10 mouse cellular contexts compared by ENCODE assay signal in genomic region chr8:78340689-78341529, GRCm38 (mm10).
DNase-seq lines count a peak whose midpoint lies in the region; ATAC-seq and TF ChIP-seq lines count a peak whose summit lies in the region.
"Had no signal": no experiment of that assay in that cellular context is flagged by ENCODE, and none has a peak within 500 bp of the region (broad histone marks: within the 10 kb centered on the region; RNA-seq: fewer than 3 reads in every experiment).

No protein-coding gene starts in this region.

- H3ac ChIP-seq in myocyte (ENCODE audit: control insufficient read depth, insufficient read length): no peak overlapping the region

- no peaks in the 10 kb centered on the region for H3K79me2 ChIP-seq in myocyte (ENCODE audit: control insufficient read depth, insufficient read depth)

- H3K27ac ChIP-seq in lung, embryonic 14.5 days (ENCODE audit: low read depth): no peak overlapping the region
- H3K27ac ChIP-seq: heart, adult 2 months had no signal

- no peaks in the 10 kb centered on the region for H3K36me3 ChIP-seq in lung, embryonic 14.5 days (ENCODE audit: insufficient read depth)
- no peaks in the 10 kb centered on the region for H3K36me3 ChIP-seq in myocyte (ENCODE audit: control insufficient read depth, insufficient read depth)

- H3K27me3 ChIP-seq in lung, embryonic 14.5 days (ENCODE audit: insufficient read depth, low read length): 0 out of 2 replicates have a peak, but pooled peaks cover 1% of the 10 kb centered on the region
- no peaks in the 10 kb centered on the region for H3K27me3 ChIP-seq in myocyte (ENCODE audit: control insufficient read depth, insufficient read depth, insufficient read length)

- 68% methylated on average over 11 of the region's 11 CpGs for WGBS in lung, embryonic 14.5 days
- 60% methylated on average over 11 of the region's 11 CpGs for WGBS in lung, adult 2 months

- no peak overlapping the region for H3K4me3 ChIP-seq in lung, embryonic 14.5 days (ENCODE audit: low read depth, low read length)
- no peak overlapping the region for H3K4me3 ChIP-seq in lung, adult 2 months (replicated peaks; ENCODE audit: extremely low read depth, low read depth, low read length)
- H3K4me3 ChIP-seq in myocyte: no peak overlapping the region
- H3K4me3 ChIP-seq: heart, adult 2 months had no signal

- H3K4me2 ChIP-seq in lung, embryonic 14.5 days: no peak overlapping the region
- H3K4me2 ChIP-seq in myocyte (ENCODE audit: low read depth): peak overlapping the region; percentile 45

- no peaks in the 10 kb centered on the region for H3K4me1 ChIP-seq in lung, embryonic 14.5 days (ENCODE audit: insufficient read depth)
- H3K4me1 ChIP-seq in lung, adult 2 months (ENCODE audit: control insufficient read depth, insufficient read depth, low read length): no peaks in the 10 kb centered on the region

- H3K9me3 ChIP-seq in lung, embryonic 14.5 days (ENCODE audit: low read depth, low read length): no peaks in the 10 kb centered on the region

- TF ChIP-seq POLR2A in lung, adult 2 months (IDR thresholded peaks at IDR 0.05; ENCODE audit: borderline replicate concordance, extremely low read depth, low read depth, low read length): no peak
- TF ChIP-seq POLR2A in myocyte (IDR thresholded peaks at IDR 0.05; ENCODE audit: insufficient read length, low read depth): no peak

- no peak overlapping the region for H3K9ac ChIP-seq in lung, embryonic 14.5 days

- TF ChIP-seq CTCF in lung, embryonic 14.5 days (IDR thresholded peaks at IDR 0.05; ENCODE audit: low read depth): no peak
- TF ChIP-seq CTCF in lung, adult 2 months (IDR thresholded peaks at IDR 0.05; ENCODE audit: insufficient read depth, low read length): no peak

- no peak for ATAC-seq in lung, embryonic 14.5 days (ENCODE audit: insufficient read depth)

- DNase-seq in adrenal gland, postnatal 14 days: peak; percentile 24
- DNase-seq in adrenal gland, adult 8-10 months: no peak
- peak; percentile 13 for DNase-seq in lung, embryonic 14.5 days
- DNase-seq in lung, adult 2 months: no peak
- peak; percentile 31 to 32 for DNase-seq in layer of hippocampus, adult 8-10 months (ENCODE audit: low spot score in 2 of 2)
- no peak for DNase-seq in embryo, embryonic 11 days
- DNase-seq in thymus, postnatal 25 days: no peak
- DNase-seq: kidney, postnatal 25 days had no signal

TF ChIP-seq in myocyte, 11 proteins besides CTCF, POLR2A, EP300 and RAD21:
- TF ChIP-seq USF1 (IDR thresholded peaks at IDR 0.05; ENCODE audit: low read depth) (no peak), POLR2AphosphoS2 (IDR thresholded peaks at IDR 0.05; ENCODE audit: insufficient read length, low read depth) (no peak), TCF3 (IDR thresholded peaks at IDR 0.05; ENCODE audit: insufficient read length, low read depth) (no peak), REST (IDR thresholded peaks at IDR 0.05; ENCODE audit: insufficient read depth, insufficient read length) (no peak), MYOG (IDR thresholded peaks at IDR 0.05; ENCODE audit: control insufficient read depth in 1 of 3, insufficient read depth in 1 of 3, insufficient read length in 2 of 3, low read depth in 2 of 3) (no peak), MAX (IDR thresholded peaks at IDR 0.05; ENCODE audit: low read depth) (no peak), E2F4 (IDR thresholded peaks at IDR 0.05; ENCODE audit: insufficient read depth) (no peak), CEBPB (IDR thresholded peaks at IDR 0.05; ENCODE audit: insufficient read depth, poor library complexity, severe bottlenecking) (no peak), SRF (IDR thresholded peaks at IDR 0.05; ENCODE audit: control insufficient read depth, insufficient read length, low read depth) (no peak), TCF12 (IDR thresholded peaks at IDR 0.05; ENCODE audit: insufficient read depth, poor library complexity, severe bottlenecking) (no peak), MYOD1 (IDR thresholded peaks at IDR 0.05; ENCODE audit: control insufficient read depth in 1 of 3, insufficient read length in 2 of 3, low read depth in 2 of 3) (no peak)

Comparison
In these comparisons a context has a peak if more than half of its experiments do, and no peak if none do; other contexts are left out.
1. DNase-seq: peak in adrenal gland, postnatal 14 days (single experiment), lung, embryonic 14.5 days (single experiment) and layer of hippocampus, adult 8-10 months (2 of 2); none in adrenal gland, adult 8-10 months (single experiment), lung, adult 2 months (single experiment), embryo, embryonic 11 days (single experiment) and thymus, postnatal 25 days (single experiment).